Mouse (Mus musculus): Measurements from ENCODE around the gene Car15.

- no peak for TF ChIP-seq CTCF (IDR thresholded peaks at IDR 0.05; ENCODE audit: low read depth, low read length)
- no peak for TF ChIP-seq POLR2A (IDR thresholded peaks at IDR 0.05; ENCODE audit: borderline replicate concordance, low read depth, low read length)
Observed at GRCm38 (mm10) chr16:17848431-17848830, 10.3 kb upstream of the Car15 start.

Measured in bone marrow macrophage, adult 2 months (primary cell).